Mouse (Mus musculus) layer of hippocampus, adult 9-10 months (tissue): ENCODE measurements at regions not wholly inside any gene's neighbourhood (a gene's known extent, or its start where the extent isn't known, plus 50 kb on each side); places are given as distances from the start of the nearest gene placed in this dataset.

ENCODE experiments used
- DNase-seq: peaks from one replicate; pipeline ENCODE4 v3.0.0; 2022; ENCODE audit warnings: low spot score

- peak; percentile 48 for DNase-seq
These were observed 227.1 kb downstream of the Mef2c start for GRCm38 (mm10) chr13:83730713-83731480.

- no peak for DNase-seq
These were observed 227.7 kb downstream of the Mef2c start for GRCm38 (mm10) chr13:83731481-83732006.

DNA sequence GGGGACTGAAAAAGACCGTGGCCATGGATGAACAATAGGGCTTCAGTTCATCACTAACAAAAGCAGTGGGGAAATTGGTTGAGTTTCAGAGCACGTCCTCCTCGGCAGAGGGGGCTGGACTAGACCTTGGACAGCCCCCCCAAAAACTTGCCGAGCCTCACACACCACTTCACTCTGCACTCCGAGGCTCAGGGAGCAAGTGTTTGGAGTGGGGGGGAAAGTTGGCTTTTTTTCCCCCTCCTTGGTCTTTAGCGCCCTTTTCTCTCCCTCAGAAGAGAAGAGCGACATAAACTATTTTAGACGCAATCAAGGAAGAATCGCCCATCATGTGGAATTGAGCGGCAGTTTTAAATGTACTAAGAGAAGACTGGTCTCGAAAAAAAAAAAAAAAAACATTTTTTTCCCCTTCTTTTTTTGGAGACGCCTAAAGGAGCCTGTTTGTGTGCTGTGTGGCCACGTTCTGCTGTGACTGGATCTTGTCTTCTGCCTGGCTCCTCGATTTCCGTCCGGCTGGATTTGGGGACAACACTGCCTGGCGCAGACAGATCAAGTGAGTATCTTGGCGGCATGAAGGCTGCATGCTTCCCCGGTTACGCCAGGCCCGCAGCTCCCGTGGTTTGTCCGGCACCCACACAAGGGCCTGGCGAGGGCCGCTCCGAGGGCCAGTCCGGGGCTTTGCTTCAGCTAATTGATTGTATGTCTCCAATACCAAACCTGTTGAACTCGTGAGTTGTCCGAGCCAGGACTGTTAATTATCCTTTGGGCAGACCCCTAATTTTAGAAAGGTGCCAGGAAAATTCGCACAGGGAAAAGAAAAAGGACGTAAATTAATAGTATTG is 228.7 kb downstream of the Mef2c start:
- DNase-seq, result no peak

GRCm38 (mm10) chr13:83733231-83733990 is 229.6 kb downstream of the Mef2c start:
- no peak for DNase-seq

DNA sequence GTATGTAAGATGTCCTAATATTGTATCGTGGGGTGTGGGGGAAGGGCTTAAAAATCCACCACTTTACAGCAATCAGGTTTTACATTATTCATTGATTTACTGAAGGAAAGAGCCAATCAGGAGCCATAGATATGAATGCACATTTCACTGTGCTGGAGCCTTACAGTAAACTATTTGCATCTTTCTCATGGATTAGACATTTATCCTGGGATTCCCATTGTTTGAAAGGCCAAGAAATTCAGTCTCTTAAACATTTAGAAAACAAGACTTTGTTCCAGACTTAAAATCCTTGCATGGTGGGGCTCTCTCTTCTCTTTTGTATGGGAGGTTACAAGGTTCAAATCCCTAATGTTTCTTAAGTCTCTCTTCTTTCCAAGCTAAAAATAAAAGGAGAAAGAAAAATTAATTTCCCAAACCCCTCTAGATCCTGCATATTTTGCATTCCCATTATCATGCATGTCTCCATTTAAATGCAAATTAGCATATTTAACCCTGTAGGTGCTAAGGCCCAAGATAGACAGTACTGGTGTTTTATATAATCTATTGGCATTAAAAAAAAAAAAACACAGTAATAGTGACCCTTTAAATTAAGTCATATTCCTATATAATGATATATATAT is 230.3 kb downstream of the Mef2c start:
- no peak for DNase-seq

DNA sequence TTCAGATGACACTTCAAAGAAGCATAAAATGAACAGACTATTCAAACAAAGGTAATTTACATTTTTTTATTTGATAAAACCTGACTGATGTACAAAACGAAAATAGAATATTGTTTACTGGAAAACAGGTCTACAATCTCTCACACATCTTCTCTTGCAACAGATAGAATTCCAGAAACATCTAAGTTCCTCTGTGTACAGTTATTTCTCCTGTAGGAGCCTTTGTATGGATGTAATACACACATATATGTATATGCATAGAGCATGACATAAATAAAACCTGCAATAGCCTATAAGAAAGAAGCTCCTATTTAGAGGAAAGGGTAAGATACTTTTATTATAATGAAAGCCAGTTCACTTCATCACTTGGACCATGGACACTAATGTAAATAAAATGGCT is 230.8 kb downstream of the Mef2c start:
- no peak for DNase-seq

GRCm38 (mm10) chr13:83735101-83735500 is 231.3 kb downstream of the Mef2c start:
- no peak for DNase-seq

GRCm38 (mm10) chr13:83735631-83736475 is 232.0 kb downstream of the Mef2c start:
- DNase-seq, result no peak

GRCm38 (mm10) chr13:83737031-83737825 is 233.4 kb downstream of the Mef2c start:
- DNase-seq, result no peak

GRCm38 (mm10) chr13:83737826-83738527 is 234.1 kb downstream of the Mef2c start:
- no peak for DNase-seq

DNA sequence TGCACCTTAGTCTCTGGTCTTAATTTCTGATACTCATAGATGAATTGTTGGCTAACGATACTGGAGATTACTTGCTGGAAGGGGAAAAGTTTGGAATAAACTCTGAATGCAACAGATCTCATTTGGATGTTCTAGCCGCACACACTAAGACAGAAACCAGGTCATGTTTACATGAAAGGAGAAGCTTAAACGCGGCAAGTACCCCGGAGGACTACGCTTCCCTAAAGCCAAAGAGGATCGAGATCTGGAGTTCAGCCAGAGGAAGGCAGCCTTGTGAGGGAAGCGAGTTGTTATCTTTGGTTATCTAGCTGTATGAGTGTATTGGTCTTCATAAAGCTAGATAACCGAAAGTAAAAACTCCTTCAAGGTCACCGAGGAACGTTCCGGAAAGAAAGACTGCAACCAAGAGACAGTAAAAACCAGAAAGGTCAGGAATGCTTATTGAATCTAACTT is 234.7 kb downstream of the Mef2c start:
- no peak for DNase-seq

GRCm38 (mm10) chr13:83739131-83739530 is 235.3 kb downstream of the Mef2c start:
- no peak for DNase-seq

DNA sequence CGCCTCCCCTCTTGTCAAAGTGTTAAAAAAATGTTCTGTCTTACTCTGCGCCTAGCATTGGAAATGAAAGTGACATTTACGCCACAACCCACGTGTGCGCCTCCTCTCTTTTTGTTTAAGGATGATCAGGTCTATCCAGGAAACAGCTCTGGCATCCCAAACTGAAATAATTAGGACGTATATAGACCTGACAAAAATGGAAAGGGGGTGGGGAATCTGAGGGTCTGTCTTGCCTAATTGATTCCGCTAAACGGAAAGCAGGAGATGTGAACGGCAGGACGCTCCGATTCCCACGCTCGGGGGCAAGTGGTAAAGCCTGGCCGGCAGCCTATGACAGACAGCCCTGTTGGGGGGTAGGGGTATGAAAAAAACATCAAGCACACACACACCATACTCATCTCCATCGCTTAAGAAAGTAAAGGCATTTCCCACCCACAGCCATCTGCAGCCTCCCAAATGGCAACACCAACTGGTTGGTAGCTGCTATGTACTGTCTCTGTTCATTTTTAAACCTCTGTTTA is 235.8 kb downstream of the Mef2c start:
- peak; percentile 83 for DNase-seq

GRCm38 (mm10) chr13:83740101-83740500 is 236.3 kb downstream of the Mef2c start:
- DNase-seq, result no peak

- DNase-seq, result no peak
These were observed 236.9 kb downstream of the Mef2c start for GRCm38 (mm10) chr13:83740771-83741170.

DNA sequence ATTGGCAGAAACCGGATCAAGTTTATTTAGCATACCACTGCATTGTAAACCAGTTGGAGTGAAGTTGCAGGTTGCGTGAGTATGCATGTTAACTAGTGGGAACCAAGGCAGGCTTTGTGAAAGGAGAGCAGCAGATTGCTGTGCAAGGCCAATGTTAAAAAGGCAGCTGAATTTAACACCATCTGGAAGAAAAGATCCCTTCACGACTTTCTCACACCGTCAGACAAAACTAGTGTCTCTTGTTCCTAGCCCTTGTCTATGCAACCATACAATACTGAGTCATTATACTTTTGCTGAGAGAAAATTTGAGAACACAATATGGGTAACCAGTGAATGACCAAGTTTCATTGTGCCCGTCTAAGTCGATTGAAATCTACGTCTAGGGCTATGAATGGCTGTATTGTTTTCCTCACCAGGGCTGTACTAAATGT is 237.8 kb downstream of the Mef2c start:
- DNase-seq, result no peak

DNA sequence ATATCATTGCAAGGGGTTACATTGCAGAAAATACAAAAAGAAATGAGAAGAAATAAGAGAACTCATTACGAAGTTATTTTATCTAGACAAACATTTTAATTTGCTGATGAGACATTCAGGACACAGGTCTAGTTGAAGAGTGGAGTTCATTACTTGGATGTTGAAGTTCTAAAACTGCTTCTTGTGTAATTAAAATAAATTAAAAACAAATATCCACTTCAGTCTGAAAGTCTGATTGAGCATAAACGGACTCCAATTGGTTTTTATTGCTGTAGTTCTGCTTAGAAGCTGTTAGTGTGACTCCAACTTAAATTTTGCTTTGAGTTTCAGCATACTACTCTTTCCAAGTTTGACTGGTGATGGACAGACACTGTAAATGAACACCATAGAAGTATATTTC is 238.3 kb downstream of the Mef2c start:
- no peak for DNase-seq

DNA sequence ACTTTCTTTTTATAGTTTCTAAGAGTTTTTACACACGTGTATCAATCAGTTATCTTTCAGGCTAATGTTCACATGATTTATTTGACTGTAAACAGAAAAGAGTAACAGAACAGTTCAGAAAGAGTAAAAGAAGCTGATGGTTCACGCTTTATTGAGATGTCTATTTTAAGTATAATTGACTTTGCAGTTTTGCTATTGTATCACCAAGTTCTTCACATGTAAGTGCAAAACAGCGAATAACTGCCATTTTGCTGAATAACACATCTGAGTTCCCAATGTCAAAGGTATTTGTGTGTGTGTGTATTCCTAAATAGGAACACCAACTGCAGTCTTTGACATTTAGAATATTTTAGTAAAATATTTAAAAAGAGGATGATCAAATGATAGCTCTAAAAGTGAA is 238.7 kb downstream of the Mef2c start:
- DNase-seq, result no peak

GRCm38 (mm10) chr13:83743381-83743780 is 239.5 kb downstream of the Mef2c start:
- DNase-seq, result no peak
